Mouse (Mus musculus) kidney, adult 11 months (tissue): ENCODE data around the gene Nup153.

ENCODE experiments used
- DNase-seq: peaks from one replicate; pipeline ENCODE4 v3.0.0; 2022

Nup153 gene

DNA sequence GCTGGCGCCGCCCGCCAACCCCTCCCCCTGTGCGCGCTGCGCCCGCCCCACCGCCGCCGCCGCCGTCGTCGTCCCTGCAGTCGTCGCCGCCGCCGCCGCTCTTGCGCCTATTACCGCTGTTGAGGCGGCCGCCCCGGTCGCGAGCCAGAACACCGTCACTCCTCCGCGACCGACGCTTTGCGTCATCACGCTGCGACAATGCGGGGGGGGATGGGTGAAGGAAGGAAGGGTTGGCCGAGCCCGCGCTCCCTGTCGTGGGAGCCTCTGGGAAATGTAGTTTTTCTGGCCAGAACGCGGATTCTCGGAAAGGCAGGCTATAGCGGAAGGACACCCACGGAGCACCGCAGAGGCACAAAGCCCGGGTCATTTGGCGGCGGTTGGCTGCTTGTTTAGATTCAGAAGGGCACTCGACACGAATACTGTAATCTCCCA lies at the start of gene Nup153:
Gene Nup153 (minus strand): TSS at position 104 of the 432 bp plus-strand sequence.
- DNase-seq, result peak; percentile 98

DNA sequence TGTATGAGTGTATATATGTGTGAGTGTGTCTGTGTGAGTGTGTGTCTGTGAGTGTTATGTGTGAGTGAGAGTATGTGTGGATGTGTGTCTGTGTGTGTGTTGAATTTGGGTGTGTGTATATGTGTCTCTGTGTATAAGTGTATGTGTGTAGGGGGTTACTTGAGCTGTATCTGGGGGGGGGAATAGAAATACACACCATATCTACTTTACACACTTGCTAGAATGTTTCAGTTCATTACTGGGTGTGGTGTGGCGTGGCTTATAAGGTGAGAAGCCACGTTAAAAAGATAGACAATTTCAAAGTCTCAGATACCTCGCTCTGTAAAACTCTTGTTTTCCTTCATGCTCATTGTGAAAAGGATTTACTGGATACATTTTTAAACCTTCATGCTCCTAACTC lies 49.7 kb upstream of the Nup153 start:
- DNase-seq, result no peak

DNA sequence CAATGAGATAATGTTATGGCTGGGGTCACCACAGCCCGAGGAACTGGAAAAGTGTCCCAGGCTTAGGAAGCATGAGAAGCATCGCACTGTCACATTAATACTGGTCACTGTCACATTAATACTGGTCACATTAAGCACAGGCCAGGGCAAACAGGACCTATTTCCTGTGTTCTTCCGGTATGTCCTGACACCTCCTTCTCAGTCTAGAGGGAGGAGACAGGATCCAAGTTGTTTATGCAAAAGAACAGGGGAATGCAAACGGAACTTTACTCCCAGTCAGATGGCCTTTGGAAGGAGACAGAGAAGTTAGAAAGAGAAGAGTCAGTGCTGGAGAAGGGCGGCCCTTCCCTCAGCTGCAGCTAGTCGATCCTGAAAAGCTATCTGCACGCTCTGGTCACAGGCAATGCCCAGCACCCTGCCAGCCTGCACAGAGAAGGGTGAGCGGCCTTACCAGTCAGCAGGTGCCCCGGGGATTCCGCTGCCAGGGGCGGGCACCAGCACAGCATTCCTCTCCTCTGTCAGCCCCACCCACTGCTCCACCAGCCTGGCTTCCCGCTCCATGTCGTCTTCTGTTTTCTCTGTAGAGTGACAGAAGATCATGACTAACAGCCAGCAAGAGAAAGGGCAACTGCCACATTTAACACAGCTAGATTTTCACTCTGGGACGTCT lies 49.0 kb upstream of the Nup153 start:
- peak; percentile 56 for DNase-seq

DNA sequence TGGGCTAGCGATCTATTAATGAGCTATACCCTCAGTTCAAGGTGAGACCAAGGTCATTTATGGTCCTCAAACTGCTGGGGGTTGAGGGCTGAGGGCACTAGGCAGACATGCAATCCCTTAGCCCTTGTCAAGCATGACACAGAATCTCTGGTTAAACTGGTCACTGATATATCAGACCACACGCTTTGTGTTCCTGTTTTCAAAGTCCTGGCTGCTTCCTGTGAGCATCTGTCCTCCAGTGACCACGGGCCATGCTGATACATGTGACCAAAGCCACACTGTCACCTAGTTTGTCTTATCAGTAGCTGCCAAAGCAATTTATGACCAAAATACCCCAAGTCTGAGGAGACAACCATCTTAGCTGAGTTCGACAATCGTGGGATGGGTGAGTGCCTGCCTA lies 47.3 kb upstream of the Nup153 start:
- DNase-seq, result no peak

DNA sequence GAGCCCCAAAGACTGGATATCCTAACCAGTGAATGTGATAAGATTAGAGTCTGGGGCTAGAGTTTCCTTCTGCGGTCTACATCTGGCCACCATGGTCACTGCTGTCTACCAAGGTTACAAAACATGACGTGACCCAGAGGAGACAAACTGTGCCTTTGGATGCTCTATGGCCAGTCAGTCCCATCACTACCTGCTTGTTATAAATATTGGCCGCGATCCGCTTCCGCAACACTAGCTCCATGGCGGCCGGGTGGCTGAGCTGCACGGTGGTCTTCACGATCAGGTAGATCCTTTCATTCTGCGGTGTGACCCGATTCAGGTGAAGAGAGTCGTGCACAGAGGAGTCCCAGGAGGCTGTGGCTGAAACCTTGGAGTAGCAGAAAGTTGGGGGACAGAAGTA lies 44.8 kb upstream of the Nup153 start:
- DNase-seq, result no peak

DNA sequence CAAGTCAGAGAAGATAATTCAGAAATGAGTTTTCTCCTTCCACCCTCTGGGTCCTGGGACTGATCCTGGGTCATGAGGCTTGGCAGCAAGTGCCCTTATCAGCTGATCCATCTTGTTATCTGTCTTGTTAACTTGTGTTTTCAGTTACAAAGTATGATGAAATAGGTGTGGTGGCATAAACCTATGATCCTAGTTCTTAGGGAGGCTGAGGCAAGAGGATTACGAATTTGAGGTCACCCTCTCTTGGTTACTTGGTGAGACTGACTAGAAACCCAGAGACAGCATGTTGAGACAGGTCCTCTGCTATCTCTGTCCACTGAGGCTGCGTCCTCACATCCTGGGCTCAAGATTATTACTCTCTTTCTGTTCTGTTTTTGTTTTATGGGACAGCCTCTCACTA lies 37.6 kb upstream of the Nup153 start:
- DNase-seq, result no peak

DNA sequence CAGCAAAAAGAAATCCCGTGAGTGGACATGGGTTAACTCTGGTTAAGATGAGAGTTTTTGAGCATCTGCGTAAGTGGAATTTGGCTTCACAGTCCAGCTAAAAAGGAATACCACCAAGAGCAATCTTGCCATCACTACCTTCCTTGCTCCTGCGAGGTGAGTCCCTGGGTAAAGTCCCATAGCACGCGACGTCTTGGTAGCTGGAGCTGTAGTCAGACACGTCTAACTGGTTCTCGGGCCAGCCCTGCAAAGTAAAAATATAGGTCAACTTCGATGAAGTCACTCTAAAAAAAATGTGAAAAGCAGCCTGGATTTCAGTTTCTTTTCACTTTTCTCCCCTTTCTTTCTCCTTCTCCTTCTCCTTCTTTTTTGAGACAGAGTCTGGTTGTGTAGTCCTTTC lies 35.5 kb upstream of the Nup153 start:
- no peak for DNase-seq

DNA sequence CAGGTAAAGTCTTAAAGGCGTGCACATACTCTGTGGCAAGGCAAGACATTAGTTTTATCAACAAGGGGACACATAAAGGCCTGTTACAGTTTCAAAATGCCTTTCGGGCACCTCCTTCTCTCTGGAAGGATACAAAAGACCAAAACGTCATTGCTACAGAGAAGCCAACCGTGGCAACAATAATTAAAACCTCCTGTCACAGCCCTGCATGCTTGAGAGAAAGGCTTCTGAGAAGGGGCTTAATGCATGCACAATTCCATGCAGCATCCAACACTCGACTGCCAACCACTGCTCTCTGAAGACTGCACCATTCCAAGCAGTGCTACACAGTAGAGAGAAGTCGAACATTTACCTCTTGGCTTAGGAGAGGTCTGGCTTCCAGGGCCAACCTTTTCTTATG lies 33.2 kb upstream of the Nup153 start:
- no peak for DNase-seq

DNA sequence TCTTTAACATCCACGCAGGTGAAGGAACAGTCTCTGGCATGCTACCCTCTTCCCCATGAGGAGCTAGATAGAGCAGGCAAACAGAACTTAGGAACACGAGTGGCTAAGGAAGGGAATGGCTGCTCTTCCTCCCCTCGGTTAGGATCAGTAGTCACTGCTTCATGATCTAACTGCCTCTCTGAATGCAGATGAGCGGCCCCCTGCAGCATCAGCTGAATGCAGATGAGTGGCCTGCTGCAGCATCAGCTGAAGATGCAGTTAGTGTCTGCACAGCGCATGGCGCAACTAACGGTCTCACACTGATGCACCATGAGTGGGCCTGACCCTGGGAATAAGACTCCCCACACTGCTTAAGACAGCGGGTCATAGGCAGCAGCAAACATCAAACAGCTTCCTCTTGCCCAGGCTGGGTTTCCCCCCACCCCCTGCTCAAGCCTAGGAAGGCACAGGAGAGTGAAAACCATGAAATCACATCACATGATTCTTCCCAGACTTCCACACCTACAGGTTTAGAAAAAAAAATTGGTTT lies 31.6 kb upstream of the Nup153 start:
- no peak for DNase-seq

DNA sequence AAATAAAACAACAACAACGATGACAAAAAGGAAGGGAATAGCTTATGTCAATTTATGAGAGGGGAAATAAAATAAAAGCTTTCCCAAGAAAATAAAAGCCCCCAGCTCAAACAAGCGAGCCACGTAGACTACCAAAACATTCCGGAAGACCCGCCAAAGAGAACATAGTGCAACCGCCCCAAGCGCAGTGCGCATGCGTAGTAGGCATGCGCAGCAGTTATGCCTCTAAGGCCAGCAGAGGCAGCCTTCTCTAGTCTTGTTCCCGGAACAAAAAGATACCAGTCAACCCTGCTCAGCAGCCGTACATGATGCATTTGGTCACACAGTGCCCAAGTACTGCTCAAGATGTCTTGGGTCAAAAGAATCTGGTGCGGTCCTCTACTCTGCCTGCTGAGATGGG lies 30.9 kb upstream of the Nup153 start:
- DNase-seq, result no peak

DNA sequence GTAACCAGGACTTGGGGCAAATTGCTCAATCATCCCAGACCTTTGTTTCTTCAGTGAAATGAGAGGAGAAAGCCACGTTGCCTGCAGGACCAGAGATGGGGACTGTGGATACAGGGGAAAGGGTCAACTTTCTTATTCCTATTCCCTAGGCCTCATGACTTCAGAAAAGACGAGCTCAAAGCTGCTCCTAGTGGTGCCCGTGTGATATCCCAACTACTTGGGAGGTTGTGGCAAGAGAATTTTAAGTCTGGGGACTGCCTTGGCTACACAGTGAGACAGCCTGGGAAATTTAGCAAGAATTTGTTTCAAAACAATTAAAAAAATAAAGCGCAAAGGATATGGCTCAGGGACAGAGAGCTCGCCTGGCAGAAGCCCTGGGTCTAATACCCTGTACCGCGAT lies 30.2 kb upstream of the Nup153 start:
- DNase-seq, result no peak

DNA sequence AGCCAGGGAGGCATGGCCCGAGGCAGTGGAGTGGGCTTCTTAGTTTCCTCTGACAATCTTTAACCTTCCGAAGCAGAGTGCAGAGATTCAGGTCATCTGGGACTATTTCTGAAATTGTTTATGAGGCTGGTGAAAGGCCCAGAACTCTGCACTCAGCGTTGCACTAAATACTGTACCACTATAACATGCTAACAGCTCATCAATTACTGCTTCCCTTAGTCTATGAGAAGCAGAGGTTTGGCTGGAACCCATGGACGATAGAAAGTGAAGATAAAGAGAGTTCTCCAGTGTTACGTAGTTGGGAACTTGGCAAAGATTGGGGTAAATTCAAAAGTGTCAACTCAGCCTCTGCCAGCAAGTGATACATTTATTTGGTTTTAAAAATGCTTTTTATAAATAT lies 25.6 kb upstream of the Nup153 start:
- DNase-seq, result no peak

DNA sequence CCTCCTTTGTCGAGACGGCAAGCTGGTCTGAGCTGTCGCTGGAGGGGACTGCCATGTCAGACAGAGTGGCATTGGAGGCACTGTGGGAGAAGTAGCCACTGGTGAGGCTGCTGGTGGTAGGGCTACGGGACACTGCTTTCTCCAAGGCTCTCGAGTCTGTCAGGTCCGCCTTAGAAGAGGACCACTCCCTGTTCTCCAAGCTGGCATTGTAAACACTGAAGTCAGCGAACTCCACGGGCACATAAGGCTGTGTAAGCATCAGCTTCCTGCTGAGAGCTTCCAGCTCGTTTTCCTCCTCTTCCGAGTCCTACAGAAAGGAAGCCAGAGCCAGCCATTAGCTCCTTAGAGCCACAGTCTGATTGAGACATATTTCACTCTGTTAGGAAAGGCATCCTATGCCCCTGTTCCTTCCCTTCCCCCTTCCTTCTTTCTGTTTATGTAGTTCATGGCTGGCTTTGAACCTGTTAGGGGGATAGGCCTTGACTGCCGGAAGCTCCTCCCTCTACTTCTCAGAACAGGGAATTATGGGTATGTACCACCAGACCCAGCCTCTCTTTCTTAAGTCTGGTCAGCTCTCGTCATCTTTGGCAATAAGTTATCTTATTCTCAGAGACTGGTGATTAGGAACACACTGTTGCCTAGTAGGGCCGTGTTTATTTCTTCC lies 25.0 kb upstream of the Nup153 start:
- no peak for DNase-seq

DNA sequence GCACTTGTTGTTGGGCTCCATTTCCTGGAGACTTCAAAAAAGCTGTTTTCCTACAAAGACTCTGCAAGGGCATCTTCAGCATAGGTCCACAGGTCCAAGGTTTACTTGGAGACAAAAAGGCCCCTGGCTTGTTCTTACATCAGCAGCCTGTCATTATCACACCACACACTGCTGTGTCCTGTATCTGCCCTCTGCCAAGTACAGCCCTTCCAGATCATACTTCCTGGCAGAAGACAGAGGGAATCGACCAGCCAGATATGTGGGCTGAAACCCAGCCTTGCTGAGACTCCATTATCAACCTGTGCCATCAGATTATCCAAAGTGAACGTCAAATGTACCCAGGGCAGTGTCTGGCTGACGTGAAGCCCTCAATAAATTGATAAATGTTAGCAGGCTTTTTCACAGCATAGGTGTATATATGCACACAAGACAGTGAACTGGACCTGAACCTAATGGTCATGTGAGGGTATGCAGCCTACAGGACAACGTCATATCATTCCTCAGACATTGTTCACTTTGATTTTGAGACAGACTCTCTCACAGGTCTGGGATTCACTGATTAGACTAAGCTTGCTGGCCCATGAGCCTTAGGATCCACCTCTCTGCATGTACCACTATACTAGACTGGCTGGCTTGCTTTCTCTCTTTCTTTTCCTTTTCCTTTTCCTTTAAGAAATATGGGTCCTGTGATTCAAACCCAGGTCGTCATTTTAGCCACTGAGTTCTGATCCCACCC lies 20.6 kb upstream of the Nup153 start:
- no peak for DNase-seq

DNA sequence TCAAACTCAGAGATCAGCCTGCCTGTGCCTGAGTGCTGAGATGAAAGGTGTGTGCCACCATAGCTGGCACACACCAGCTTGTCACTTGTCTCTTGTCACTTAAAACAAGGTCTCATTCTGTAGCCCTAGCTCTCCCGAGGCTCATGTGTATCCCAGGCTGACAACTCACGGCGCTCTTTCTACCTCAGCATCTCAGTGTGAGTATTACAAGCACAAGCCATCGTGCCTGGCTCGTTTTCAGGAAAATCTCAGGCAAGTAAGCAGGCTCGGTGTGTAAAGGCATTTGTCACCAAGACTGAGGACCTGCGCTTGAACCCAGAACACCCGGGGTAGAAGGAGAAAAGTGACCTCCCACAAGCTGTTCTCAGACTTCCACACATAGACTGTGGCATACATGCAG lies 16.1 kb upstream of the Nup153 start:
- DNase-seq, result no peak

DNA sequence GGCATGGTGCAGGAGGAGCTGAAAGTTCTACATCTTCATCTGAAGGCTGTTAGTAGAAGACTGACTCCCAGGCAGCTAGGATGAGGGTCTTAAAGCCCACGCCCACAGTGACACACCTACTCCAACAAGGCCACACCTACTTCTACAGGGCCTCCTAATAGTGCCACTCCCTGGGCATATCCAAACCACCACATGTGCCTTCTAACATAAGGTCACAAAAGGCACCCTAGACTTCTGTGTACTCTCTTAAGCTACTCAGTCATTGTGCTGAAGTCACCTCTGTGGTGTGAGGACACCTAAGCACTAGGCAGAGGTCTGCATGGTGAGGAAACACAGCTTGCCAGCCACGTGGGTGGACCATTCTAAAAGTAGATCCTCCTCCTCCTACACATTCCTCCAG lies 14.6 kb upstream of the Nup153 start:
- DNase-seq, result no peak

DNA sequence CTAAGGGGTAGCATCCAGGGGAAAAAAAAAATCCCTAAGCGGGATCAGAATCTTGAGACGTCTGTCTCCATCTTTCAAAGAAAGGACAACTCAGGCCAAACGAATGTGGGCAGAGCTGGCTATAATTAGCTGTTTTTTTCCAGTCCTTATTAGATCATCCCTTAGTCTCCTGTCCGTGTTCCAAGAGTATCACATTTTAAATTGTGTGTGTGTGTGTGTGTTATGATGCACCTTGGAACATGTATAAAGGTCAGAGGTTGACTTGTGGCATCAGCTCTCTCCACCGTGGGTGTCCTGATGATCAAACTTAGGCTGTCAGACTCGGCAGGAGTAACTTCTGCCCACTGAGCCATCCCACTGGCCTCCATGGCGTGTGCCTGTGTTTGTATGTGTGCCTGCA lies 11.7 kb upstream of the Nup153 start:
- DNase-seq, result no peak

DNA sequence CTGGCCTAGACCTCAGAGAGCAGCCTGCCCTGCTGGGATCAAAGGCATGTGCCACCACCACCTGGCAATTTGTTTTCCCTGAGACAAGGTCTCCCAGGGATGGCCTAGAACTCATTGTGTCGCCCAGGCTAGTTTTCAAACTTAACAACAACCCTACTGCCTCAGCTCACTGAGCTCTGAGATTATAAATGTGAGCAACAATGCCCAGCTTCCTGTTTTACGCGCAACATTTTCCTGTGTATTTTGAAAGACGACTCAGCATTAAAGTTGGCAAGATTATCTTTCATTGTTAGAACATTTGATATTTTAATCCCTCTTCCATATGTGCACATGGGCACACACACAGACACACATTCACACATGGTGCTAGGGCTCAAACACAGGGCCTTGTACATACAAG lies 9.7 kb upstream of the Nup153 start:
- DNase-seq, result no peak

DNA sequence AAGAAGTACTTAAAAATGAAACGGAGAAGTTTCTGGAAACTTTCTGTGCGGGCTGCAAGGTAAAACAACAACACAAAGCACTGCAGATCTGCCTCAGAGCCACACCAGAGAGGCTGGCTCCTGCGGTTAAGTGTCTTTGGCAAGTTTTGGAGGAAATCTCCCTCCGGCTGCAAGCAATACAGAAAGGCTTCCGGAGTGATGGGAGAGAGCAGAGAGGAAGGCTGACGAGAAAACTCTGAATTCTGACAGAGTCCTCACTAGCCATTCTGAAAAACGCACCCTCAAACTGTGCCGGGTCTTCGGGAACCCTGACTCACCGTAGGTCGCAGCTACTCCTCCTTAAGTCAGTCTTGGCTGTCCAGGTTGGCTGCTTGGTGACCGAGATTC lies 8.7 kb upstream of the Nup153 start:
- DNase-seq, result peak; percentile 13

DNA sequence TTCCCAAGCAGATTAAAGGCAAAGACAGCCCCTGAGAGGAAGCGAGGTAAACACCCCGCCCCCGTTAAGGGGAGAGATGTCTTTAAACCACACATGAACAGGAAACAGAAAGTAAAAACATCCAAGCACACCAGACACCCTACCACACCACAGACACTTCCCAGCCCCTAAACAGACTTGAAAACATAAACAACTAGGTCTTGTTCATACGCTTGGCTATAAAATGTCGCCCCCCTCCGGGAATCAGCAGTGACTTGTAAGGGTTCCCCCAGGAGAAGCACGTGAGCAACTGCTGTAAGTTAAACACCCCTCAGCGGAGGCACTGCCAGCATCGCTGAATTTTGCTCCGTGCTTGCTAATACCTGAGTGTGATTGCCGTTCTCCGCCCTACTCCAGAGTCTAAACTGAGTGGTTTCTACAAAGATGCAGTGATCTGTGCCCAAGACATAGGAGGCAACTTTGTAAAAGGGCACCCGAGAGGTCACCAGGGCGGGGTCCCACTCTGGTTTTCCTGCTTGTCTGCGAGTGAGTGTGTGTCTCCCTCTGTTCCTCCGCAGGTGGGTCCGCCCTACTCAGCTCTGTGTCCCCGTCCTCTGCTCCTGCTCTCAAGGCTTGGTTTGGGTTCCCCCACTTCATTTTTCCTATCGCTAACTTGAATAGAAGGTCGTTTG lies 8.2 kb upstream of the Nup153 start:
- DNase-seq, result peak; percentile 60

DNA sequence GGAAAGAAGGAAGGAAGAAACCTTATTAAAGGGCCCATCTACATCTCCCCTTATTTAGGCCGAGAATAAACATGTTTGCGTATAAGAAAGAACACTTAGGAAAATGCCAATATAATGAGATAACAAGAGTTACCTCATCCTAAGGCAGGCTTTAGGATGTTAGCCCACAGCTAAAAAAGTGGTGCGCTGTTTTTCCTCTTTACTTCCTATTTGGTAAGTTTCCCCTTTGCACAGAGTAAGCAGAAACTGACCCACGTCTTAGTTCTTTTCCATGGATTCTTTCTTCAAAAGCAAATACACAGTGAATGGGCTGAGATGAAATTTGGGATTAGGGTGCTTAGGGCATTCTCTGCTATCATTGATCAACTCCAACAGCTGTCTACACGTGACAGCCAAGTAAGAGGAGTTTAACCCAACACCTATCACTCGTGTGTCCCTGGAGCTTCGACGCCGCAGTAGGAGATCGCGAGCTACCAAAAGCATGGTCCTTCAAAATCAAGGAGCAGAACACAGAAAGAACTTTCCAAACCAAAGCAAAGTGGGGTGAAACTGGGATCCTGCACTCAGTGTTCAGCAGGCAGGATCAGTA lies 7.6 kb upstream of the Nup153 start:
- no peak for DNase-seq

DNA sequence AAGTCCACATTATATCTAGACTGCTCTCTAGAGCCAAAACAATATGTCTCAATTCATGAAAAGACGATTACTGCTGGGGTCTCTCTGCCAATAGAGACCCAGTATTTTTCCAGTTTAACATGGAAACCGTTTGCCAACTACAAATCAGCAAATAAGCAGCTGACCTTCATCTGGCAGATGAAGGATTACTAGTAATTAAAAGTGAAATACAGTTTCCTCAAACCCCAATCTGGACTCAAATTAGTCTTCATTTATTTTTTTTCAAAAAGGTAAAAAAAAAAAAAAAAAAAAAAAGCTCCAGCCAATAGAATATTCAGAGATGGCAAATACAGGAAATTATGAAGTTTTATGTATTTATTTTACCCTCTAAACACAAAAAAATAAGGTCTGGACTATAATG lies 2.3 kb upstream of the Nup153 start:
- no peak for DNase-seq

DNA sequence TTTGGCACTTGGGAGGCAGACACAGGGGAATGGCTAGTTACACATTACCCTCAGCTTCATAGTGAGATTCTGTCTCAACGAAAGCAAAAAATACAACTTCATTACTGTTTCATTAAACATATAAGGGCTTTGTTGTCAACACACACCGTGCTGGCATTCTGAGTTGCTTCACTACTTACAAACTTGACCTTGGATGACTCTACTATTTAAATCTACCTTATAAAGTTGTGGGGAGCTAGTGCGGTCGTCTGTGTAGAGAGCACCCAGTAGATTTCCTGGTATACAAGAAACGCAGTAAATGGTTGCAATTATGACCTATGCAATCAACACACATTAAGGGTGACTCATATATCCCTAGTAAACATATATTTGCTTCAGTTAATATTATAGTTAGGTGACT lies 671 bp upstream of the Nup153 start:
- no peak for DNase-seq
